Mouse (Mus musculus): ENCODE data around the gene Camsap2.

GRCm38 (mm10) chr1:136223758-136224342 is 122.1 kb downstream of the Camsap2 start:
- TF ChIP-seq CTCF (IDR thresholded peaks at IDR 0.05; ENCODE audit: low read depth) (no peak), EP300 (IDR thresholded peaks at IDR 0.05; ENCODE audit: low read depth) (no peak)

All from liver, embryonic 14.5 days (tissue).